Mouse (Mus musculus): Measurements from ENCODE around the gene Hoxb8. TPM values are rescaled to one million over a fixed set of nuclear protein-coding genes. Genes with fewer than 3 reads are reported as not detected.

Gene Hoxb8
- polyA plus RNA-seq, 1 experiment from 2014 or later, result 27.9 TPM

DNA sequence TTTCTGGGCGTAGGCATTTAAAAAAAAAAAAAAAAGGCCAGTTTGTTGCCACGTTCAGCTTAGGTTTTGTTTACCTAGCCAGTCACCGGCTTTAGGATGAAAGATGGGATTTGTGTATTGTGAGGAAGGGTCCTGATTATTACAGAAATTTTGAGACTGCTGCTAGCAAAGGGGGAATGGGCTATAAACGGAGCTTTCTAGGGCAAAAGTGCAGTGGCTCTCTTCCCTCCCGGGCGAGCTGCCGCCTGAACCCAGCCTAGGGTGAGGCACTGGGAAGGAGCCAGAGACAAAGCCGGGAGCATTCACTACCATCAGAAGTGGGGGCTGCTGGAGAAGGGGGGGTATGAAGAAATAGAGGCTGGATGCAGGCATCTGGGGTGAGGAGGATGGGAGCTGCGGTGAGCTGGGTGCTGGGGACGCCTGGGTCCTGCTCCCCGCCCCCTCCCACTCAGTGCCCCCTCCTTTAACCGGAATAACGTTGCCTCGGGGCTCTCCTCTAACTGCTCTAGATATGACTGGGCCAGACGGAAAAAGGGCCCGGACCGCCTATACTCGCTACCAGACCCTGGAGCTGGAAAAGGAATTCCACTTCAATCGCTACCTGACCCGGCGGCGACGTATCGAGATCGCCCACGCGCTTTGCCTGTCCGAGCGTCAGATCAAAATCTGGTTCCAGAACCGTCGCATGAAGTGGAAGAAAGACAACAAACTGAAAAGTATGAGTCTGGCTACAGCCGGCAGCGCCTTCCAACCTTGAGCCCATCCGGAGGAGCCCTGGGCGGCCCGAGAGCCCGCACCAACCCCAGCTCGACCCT is 22.9 kb downstream of the Hoxb8 start:
- Histone ChIP-seq H3K36me3 (ENCODE audit: control insufficient read depth, insufficient read depth, low read length) (no peaks in the 10 kb centered on the region; the same call in 1 of the 2 replicates), H3K27ac (ENCODE audit: low read depth, low read length) (peak overlapping the region; percentile 100), H3K9me3 (ENCODE audit: control insufficient read depth, low read length) (no peaks in the 10 kb centered on the region), H3K4me2 (ENCODE audit: low read depth) (peak overlapping the region; percentile 100), H3K9ac (ENCODE audit: low read length) (peak overlapping the region; percentile 100), H3K4me3 (ENCODE audit: low read depth, low read length) (peak overlapping the region; percentile 96), H3K27me3 (ENCODE audit: control insufficient read depth, insufficient read depth, low read length) (0 out of 2 replicates have a peak, but pooled peaks cover 2% of the 10 kb centered on the region), H3K4me1 (ENCODE audit: control insufficient read depth, insufficient read depth, low read length) (peaks cover 23% of the 10 kb centered on the region)
- WGBS, result 0% methylated on average over 38 of the region's 38 CpGs
- DNase-seq (ENCODE audit: low spot score) (no peak), ATAC-seq (ENCODE audit: insufficient read depth, low FRiP score, low TSS enrichment) (no peak)

DNA sequence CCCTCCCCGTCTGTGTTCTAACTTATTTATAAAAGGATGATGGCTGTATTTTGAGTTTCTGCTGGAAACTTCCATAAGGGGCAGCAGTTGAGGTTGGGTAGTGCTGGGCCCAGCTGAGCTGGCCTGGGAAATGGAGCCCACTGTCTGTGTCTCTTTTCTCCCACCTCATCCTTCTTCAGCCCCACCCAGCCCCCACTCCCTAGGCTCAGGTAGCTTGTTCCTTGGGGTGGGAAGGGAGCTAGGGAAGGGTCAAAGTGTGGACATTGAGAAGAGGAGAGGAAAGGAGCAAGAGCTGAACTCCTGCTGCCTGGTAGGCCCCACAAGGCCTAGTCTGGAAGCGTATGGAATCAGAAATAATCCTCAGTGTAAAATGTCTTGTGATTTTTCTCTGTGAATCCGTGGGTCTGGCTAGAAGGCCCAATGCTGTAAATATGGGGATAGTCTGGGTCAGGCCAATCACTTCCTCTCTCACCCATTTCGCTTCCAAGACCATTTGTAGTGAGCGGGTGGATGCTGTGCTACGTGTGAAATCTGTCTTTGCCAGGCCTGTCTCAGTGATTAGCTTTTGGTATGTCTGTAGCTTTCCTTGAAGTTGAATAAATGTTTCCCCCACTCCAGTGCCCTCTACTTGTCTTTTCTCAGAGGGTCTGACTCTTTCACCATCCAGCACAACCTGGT is 23.9 kb downstream of the Hoxb8 start:
- H3K4me3 ChIP-seq (ENCODE audit: low read depth, low read length), result peak overlapping the region; percentile 96
- peaks cover 21% of the 10 kb centered on the region for H3K4me1 ChIP-seq (ENCODE audit: control insufficient read depth, insufficient read depth, low read length)
- H3K27ac ChIP-seq (ENCODE audit: low read depth, low read length), result peak overlapping the region; percentile 100
- DNase-seq (ENCODE audit: low spot score) (no peak), ATAC-seq (ENCODE audit: insufficient read depth, low FRiP score, low TSS enrichment) (no peak)
- 17% methylated on average over 6 of the region's 6 CpGs for WGBS
- H3K36me3 ChIP-seq (ENCODE audit: control insufficient read depth, insufficient read depth, low read length), result no peaks in the 10 kb centered on the region; the same call in 1 of the 2 replicates
- peak overlapping the region; percentile 100 for H3K4me2 ChIP-seq (ENCODE audit: low read depth)
- H3K9me3 ChIP-seq (ENCODE audit: control insufficient read depth, low read length), result no peaks in the 10 kb centered on the region
- no peaks in the 10 kb centered on the region for H3K27me3 ChIP-seq (ENCODE audit: control insufficient read depth, insufficient read depth, low read length)
- peak overlapping the region; percentile 100 for H3K9ac ChIP-seq (ENCODE audit: low read length)

DNA sequence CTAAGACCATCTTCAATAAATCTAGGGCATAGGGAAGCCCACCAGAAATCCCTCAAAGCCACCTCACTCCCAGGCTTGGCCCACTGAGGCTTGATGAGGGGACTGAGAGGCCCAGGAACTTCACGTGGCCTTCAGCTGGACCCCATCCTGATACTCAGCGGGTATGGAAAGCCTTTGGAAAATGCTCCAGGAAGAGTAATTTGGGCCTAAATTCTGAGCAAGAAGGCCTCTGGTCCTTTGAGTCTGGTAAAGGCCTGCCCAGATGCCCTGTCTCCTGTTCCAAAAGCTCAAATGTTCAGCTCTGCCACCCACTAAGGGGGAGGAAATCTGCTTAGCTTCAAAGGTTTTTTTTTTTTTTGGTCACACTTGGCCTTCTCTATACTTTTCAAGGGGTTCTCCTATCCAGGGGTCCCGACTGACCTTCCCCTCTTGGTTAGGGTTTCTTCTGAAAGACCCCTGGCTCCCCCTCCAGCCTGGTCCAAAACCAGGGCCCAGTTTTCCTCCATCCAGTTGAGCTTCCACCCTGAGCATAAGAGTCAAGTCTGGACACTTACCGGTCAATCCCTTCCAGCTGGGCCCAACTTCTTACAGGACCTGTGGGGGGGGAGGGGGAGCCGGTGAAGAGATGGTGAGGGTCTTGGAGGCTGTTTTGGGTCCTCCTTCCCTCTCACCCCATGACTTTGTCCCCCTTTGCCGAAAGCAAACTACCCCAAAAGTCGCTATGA is 24.6 kb downstream of the Hoxb8 start:
- H3K4me2 ChIP-seq (ENCODE audit: low read depth), result peak overlapping the region; percentile 100
- WGBS, result 1% methylated on average over 7 of the region's 7 CpGs
- no peaks in the 10 kb centered on the region for H3K9me3 ChIP-seq (ENCODE audit: control insufficient read depth, low read length)
- DNase-seq (ENCODE audit: low spot score), result no peak
- H3K36me3 ChIP-seq (ENCODE audit: control insufficient read depth, insufficient read depth, low read length), result no peaks in the 10 kb centered on the region; the same call in 1 of the 2 replicates
- H3K27me3 ChIP-seq (ENCODE audit: control insufficient read depth, insufficient read depth, low read length), result no peaks in the 10 kb centered on the region
- peaks cover 23% of the 10 kb centered on the region for H3K4me1 ChIP-seq (ENCODE audit: control insufficient read depth, insufficient read depth, low read length)
- H3K4me3 ChIP-seq (ENCODE audit: low read depth, low read length), result peak overlapping the region; percentile 96
- ATAC-seq (ENCODE audit: insufficient read depth, low FRiP score, low TSS enrichment), result no peak
- H3K9ac ChIP-seq (ENCODE audit: low read length), result peak overlapping the region; percentile 100
- H3K27ac ChIP-seq (ENCODE audit: low read depth, low read length), result peak overlapping the region; percentile 100

DNA sequence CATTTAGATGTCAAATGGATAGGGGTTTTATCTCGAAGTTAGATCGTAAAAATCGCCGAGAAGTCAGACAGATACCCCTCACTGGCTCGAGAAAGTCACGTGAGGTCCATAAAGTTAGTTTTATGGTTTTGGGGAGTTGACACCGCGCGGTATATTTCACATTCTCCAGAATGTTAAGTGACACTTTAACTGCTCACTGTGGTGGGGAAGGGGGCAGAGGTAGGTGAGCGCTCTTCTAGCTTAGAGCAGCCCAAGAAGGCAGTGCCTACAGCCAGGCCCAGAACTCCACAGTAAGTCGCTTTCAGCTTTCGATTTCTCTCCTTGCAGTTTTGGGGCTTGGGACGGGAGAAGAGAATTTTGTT is 25.2 kb downstream of the Hoxb8 start:
- no peaks in the 10 kb centered on the region for H3K9me3 ChIP-seq (ENCODE audit: control insufficient read depth, low read length)
- peak overlapping the region; percentile 100 for H3K27ac ChIP-seq (ENCODE audit: low read depth, low read length)
- ATAC-seq (ENCODE audit: insufficient read depth, low FRiP score, low TSS enrichment) (peak; percentile 73), DNase-seq (ENCODE audit: low spot score) (no peak)
- peak overlapping the region; percentile 100 for H3K4me2 ChIP-seq (ENCODE audit: low read depth)
- no peaks in the 10 kb centered on the region for H3K27me3 ChIP-seq (ENCODE audit: control insufficient read depth, insufficient read depth, low read length)
- H3K4me3 ChIP-seq (ENCODE audit: low read depth, low read length), result peak overlapping the region; percentile 96
- H3K4me1 ChIP-seq (ENCODE audit: control insufficient read depth, insufficient read depth, low read length), result peaks cover 19% of the 10 kb centered on the region
- peak overlapping the region; percentile 100 for H3K9ac ChIP-seq (ENCODE audit: low read length)
- H3K36me3 ChIP-seq (ENCODE audit: control insufficient read depth, insufficient read depth, low read length), result no peaks in the 10 kb centered on the region; the same call in 1 of the 2 replicates
- WGBS, result 1% methylated on average over 13 of the region's 13 CpGs

DNA sequence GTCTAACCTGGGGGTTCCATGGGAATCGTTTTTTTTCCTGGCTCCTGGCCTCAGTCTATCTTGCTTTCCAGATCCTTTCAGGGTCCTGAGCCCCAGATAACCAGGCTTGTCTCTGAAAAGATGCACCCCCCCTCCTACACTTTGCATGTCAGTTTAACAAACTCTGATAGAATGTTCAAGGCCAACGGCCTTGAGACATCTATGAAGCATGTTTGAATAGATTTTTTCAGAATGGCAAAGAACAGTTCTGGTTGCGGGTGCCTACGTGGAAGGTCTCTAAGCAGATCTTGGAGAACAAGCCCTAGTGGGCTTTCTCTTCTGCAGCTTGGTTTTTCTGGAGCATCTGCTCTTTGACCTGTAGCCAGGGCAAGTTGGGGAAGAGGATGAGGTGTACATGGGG is 27.1 kb downstream of the Hoxb8 start:
- Histone ChIP-seq H3K4me2 (ENCODE audit: low read depth) (peak overlapping the region; percentile 100), H3K27me3 (ENCODE audit: control insufficient read depth, insufficient read depth, low read length) (no peaks in the 10 kb centered on the region), H3K4me1 (ENCODE audit: control insufficient read depth, insufficient read depth, low read length) (peaks cover 25% of the 10 kb centered on the region), H3K27ac (ENCODE audit: low read depth, low read length) (peak overlapping the region; percentile 100), H3K4me3 (ENCODE audit: low read depth, low read length) (peak overlapping the region; percentile 96), H3K9me3 (ENCODE audit: control insufficient read depth, low read length) (no peaks in the 10 kb centered on the region), H3K9ac (ENCODE audit: low read length) (peak overlapping the region; percentile 100), H3K36me3 (ENCODE audit: control insufficient read depth, insufficient read depth, low read length) (no peaks in the 10 kb centered on the region; the same call in none of the 2 replicates)
- no peak for ATAC-seq (ENCODE audit: insufficient read depth, low FRiP score, low TSS enrichment)
- DNase-seq (ENCODE audit: low spot score), result no peak
- WGBS, result 7% methylated on average over 4 of the region's 4 CpGs

DNA sequence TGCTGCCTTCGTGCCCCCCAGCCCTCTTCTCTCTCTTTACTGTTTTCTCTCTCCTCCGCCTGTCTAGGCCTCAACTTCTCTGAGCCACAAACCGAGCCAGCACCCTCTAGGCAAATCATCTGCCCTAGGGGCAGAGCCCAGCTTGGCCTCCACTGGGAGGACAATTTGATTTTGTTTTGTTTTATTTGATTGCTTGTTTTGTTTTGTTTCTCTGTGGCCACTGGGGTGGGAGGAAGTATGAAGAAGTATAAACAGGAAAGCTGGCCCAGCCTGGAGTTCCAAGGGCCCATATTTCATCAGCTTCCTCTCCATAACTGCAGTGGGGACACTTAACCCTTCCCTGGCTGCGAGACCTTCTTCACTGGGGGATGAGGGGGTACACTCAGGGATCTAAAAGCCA is 27.6 kb downstream of the Hoxb8 start:
- H3K9ac ChIP-seq (ENCODE audit: low read length), result peak overlapping the region; percentile 100
- peak overlapping the region; percentile 100 for H3K4me2 ChIP-seq (ENCODE audit: low read depth)
- no peaks in the 10 kb centered on the region; the same call in none of the 2 replicates for H3K36me3 ChIP-seq (ENCODE audit: control insufficient read depth, insufficient read depth, low read length)
- H3K27ac ChIP-seq (ENCODE audit: low read depth, low read length), result peak overlapping the region; percentile 100
- DNase-seq (ENCODE audit: low spot score) (peak; percentile 55), ATAC-seq (ENCODE audit: insufficient read depth, low FRiP score, low TSS enrichment) (no peak)
- peak overlapping the region; percentile 96 for H3K4me3 ChIP-seq (ENCODE audit: low read depth, low read length)
- WGBS, result 1% methylated on average over 4 of the region's 4 CpGs
- no peaks in the 10 kb centered on the region for H3K9me3 ChIP-seq (ENCODE audit: control insufficient read depth, low read length)
- peaks cover 28% of the 10 kb centered on the region for H3K4me1 ChIP-seq (ENCODE audit: control insufficient read depth, insufficient read depth, low read length)
- H3K27me3 ChIP-seq (ENCODE audit: control insufficient read depth, insufficient read depth, low read length), result no peaks in the 10 kb centered on the region

DNA sequence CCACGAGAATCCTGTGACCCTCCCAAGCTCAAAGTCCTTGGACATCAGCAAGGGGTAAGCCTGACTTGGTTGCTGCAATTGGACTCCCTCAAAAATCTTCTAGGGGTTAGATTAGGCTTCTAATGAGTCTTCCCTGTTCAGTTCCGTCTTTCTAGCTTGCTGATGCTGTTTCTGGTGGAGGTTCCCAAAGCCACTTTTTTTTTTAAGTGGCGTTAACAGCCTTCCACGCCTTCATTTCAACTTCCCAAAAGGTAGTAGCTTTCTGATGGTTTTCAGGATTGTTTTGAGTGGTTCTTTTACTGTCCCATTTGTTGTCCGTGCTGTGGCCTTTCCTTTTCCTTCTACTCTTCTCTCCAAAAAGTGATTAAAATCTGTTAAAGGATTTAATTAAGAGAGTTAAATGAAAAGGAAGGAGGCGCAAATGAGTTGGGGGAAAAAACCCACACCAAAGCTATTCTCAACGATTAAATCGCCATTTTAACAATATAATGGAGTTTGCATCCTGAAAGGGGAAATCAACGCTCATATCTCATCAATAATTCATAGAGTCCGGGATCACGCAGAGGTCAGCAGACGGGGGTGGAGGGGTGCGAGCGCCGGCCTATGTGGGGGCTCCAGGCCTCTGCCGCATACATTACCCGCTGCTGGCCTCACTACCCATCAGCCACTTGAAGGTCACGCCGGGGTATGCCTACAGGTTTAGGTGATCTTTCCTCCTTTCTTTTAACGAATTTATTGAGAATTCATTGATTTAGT is 28.7 kb downstream of the Hoxb8 start:
- Histone ChIP-seq H3K4me3 (ENCODE audit: low read depth, low read length) (peak overlapping the region; percentile 96), H3K27me3 (ENCODE audit: control insufficient read depth, insufficient read depth, low read length) (no peaks in the 10 kb centered on the region), H3K9me3 (ENCODE audit: control insufficient read depth, low read length) (no peaks in the 10 kb centered on the region), H3K36me3 (ENCODE audit: control insufficient read depth, insufficient read depth, low read length) (no peaks in the 10 kb centered on the region; the same call in 1 of the 2 replicates), H3K4me1 (ENCODE audit: control insufficient read depth, insufficient read depth, low read length) (peaks cover 31% of the 10 kb centered on the region), H3K27ac (ENCODE audit: low read depth, low read length) (peak overlapping the region; percentile 100), H3K9ac (ENCODE audit: low read length) (peak overlapping the region; percentile 100), H3K4me2 (ENCODE audit: low read depth) (peak overlapping the region; percentile 100)
- WGBS, result 3% methylated on average over 20 of the region's 20 CpGs
- ATAC-seq (ENCODE audit: insufficient read depth, low FRiP score, low TSS enrichment) (no peak), DNase-seq (ENCODE audit: low spot score) (peak; percentile 86)

DNA sequence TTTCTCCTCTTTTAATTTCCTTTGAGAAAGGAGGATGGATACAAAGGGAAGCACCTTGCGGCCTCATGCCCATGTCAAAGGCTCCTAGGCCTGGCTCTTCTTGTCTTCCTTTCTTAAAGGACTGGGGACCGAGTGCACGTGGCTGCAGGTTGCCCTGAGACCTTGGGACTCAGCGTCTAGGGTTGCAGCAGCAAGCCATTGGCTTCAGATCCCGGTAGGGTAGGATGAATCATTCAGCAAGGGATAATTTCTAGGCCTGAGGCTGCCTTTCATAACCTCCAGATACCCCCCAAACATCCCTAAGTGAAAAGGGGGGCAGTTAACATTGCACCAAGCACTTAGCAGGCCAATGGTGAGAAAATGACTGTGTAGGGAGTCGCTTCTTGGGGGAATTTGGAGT is 29.4 kb downstream of the Hoxb8 start:
- WGBS, result 5% methylated on average over 6 of the region's 6 CpGs
- Histone ChIP-seq H3K27ac (ENCODE audit: low read depth, low read length) (peak overlapping the region; percentile 100), H3K4me1 (ENCODE audit: control insufficient read depth, insufficient read depth, low read length) (peaks cover 31% of the 10 kb centered on the region), H3K36me3 (ENCODE audit: control insufficient read depth, insufficient read depth, low read length) (no peaks in the 10 kb centered on the region; the same call in 1 of the 2 replicates), H3K9ac (ENCODE audit: low read length) (peak overlapping the region; percentile 100), H3K4me3 (ENCODE audit: low read depth, low read length) (peak overlapping the region; percentile 96), H3K27me3 (ENCODE audit: control insufficient read depth, insufficient read depth, low read length) (no peaks in the 10 kb centered on the region), H3K9me3 (ENCODE audit: control insufficient read depth, low read length) (no peaks in the 10 kb centered on the region), H3K4me2 (ENCODE audit: low read depth) (peak overlapping the region; percentile 100)
- no peak for ATAC-seq (ENCODE audit: insufficient read depth, low FRiP score, low TSS enrichment)
- DNase-seq (ENCODE audit: low spot score), result no peak

All from neural tube, embryonic 11.5 days (tissue).